Mouse (Mus musculus) C2C12 (cell line): ENCODE measurements around the gene Sema3e.

Source experiments
- CEBPB ChIP-seq: IDR thresholded peaks from one replicate; pipeline ENCODE4 v1.6.1; 2011; ENCODE audit warnings: low read depth, mild to moderate bottlenecking, control low read depth, moderate library complexity
- CTCF ChIP-seq: IDR thresholded peaks from one replicate; pipeline ENCODE4 v1.5.1; 2011; ENCODE audit not compliant: control insufficient read depth, insufficient read depth, insufficient read length
- MAX ChIP-seq: IDR thresholded peaks from one replicate; pipeline ENCODE4 v1.6.1; 2011; ENCODE audit warnings: mild to moderate bottlenecking, control low read depth
- MYOD1 ChIP-seq: IDR thresholded peaks from one replicate; pipeline ENCODE4 v1.6.1; 2011; ENCODE audit warnings: low read depth; ENCODE audit not compliant: control insufficient read depth, insufficient read length
- USF1 ChIP-seq: IDR thresholded peaks from one replicate; pipeline ENCODE4 v1.6.1; 2011; ENCODE audit warnings: low read depth, mild to moderate bottlenecking, control low read depth, moderate library complexity

DNA sequence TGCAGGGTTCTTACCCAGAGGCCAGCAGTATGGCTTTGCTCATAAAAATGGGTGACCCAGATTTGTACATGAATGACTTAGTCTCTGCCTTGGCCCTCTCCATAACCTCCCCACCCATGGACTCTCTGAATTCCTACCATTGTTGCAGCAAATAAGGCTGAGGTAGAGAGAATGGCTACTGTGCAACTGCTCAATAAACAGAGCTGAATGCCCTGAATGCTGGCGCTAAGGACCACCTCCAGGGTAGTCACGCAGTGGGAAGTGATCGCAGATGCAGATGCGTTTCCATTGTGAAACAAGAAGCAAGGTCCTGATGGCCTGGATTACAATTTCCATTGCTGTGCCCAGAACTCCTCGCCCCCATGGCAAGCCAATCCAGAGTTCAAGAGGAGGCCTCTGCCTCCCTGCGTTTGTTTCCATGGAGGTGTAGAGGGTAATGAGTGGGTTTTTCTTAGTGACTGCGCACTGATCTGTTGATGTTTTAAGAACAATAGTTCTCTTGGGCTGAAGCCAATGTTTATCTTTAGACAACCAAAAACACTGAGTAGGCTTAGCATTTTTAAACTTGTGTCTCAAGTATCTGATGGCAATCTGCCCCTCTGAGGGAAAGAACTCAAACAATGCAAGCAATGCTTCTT, 42.5 kb upstream of the Sema3e start:
- TF ChIP-seq CTCF = no peak
- TF ChIP-seq MAX = no peak
- no peak for TF ChIP-seq USF1
- no peak for TF ChIP-seq CEBPB
- TF ChIP-seq MYOD1 = no peak
